Comparison of ENCODE assay signal across 12 mouse cellular contexts in the genomic region with DNA sequence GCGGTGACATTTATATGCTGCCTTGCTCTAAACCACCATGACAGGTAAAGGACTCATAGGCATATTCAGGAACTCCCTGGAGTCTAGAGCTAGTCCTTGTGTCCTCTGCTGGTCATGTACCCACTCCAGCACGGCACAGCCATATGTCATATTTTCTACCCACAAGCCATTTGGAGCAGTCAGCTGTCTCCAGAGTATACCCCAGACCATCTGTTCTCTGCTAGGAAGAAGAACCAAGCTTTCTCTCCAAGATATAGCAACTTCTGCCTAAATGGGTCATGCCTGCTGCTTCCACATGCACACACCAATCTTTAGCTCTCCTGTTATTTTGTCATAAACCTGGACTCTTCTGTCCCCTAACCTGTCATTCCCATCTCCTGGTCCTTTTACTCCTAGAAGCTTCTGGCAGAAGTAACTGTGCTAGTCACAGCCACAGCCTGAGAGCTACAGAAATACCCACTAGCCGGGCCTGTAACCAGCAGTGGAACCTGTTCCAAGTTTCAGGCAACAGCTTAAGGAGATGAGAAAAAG. TPM values are rescaled to one million over a fixed set of nuclear protein-coding genes. Genes with fewer than 3 reads are reported as not detected.
DNase-seq lines count a peak whose midpoint lies in the region; ATAC-seq lines count a peak whose summit lies in the region.
"Had no signal": no experiment of that assay in that cellular context is flagged by ENCODE, and none has a peak within 500 bp of the region (broad histone marks: within the 10 kb centered on the region; RNA-seq: fewer than 3 reads in every experiment).

No protein-coding gene starts in this region.

- no peak for ATAC-seq in activated CD4-positive, CD25-positive, alpha-beta regulatory T cell, adult 4 months
- ATAC-seq: forebrain, embryonic 16.5 days; inflammation-experienced regulatory T-cells, adult 6 months had no signal

- DNase-seq in retina, postnatal 1 day, result peak; percentile 26
- no peak for DNase-seq in retina, embryonic 14.5 days (ENCODE audit: low spot score)
- peak; percentile 73 to 75 for DNase-seq in cerebellum, postnatal 10 days
- DNase-seq in layer of hippocampus, postnatal 14 days (ENCODE audit: low spot score in 2 of 2), result peak; percentile 21 to 57
- peak; percentile 83 for DNase-seq in telencephalon, adult 2 months (ENCODE audit: low read depth, low spot score)
- DNase-seq in ovary, postnatal 36 days (ENCODE audit: low spot score), result no peak
- DNase-seq: kidney, postnatal 36 days; liver, embryonic 13.5 days; lung, postnatal 36 days had no signal

RNA-seq across cellular contexts. Expression of a gene that starts 31.6 kb away (rescaled TPM):
- 100 to 1,000 TPM; 582 to 600 TPM for total RNA-seq in layer of hippocampus, postnatal 14 days (2021)
- not detected for polyA plus RNA-seq in activated CD4-positive, CD25-positive, alpha-beta regulatory T cell, adult 4 months (2017; shearing (Covaris generic))
- polyA plus RNA-seq: inflammation-experienced regulatory T-cells, adult 6 months had no signal

RNA-seq across cellular contexts. Expression of a gene that starts 48.1 kb away (rescaled TPM):
- total RNA-seq in layer of hippocampus, postnatal 14 days (2021), result 10 to 100 TPM; 93.4 to 97.9 TPM
- polyA plus RNA-seq in activated CD4-positive, CD25-positive, alpha-beta regulatory T cell, adult 4 months (2017; shearing (Covaris generic)), result 10 to 100 TPM; 66.0 to 73.0 TPM

RNA-seq across cellular contexts. Expression of a gene that starts 48.1 kb away (rescaled TPM):
- 10 to 100 TPM; 36.7 to 41.1 TPM for total RNA-seq in layer of hippocampus, postnatal 14 days (2021)
- 10 to 100 TPM; 36.5 to 39.2 TPM for polyA plus RNA-seq in activated CD4-positive, CD25-positive, alpha-beta regulatory T cell, adult 4 months (2017; shearing (Covaris generic))

Comparison
In these comparisons a context has a peak if more than half of its experiments do, and no peak if none do; other contexts are left out.
1. DNase-seq: peak in retina, postnatal 1 day (single experiment), cerebellum, postnatal 10 days (2 of 2), layer of hippocampus, postnatal 14 days (2 of 2) and telencephalon, adult 2 months (single experiment); none in retina, embryonic 14.5 days (single experiment) and ovary, postnatal 36 days (single experiment).